Mouse (Mus musculus) limb, embryonic 15.5 days (tissue): ENCODE data around the gene Fbln2. TPM values are rescaled to one million over a fixed set of nuclear protein-coding genes. Genes with fewer than 3 reads are reported as not detected.

Source experiments
- ATAC-seq: fragments of 200-750 bp; cut with Nextera tagmentation; 2 replicates; pipeline ENCODE4 v1.8.0; 2017; ENCODE audit warnings: low read depth, moderate TSS enrichment; ENCODE audit not compliant: insufficient number of reproducible peaks, low FRiP score, low TSS enrichment
- H3K27ac ChIP-seq: fragments of 300-500 bp; sonication (generic); 2 replicates; pipeline ENCODE4 v1.5.1; 2015; ENCODE audit warnings: moderate library complexity, mild to moderate bottlenecking, inconsistent platforms
- H3K27me3 ChIP-seq: fragments of 300-500 bp; sonication (generic); 2 replicates; pipeline ENCODE4 v1.6.1; 2015; ENCODE audit warnings: inconsistent platforms
- H3K36me3 ChIP-seq: fragments of 300-500 bp; sonication (generic); 2 replicates; pipeline ENCODE4 v1.6.1; 2015; ENCODE audit warnings: inconsistent platforms
- H3K4me1 ChIP-seq: fragments of 300-500 bp; sonication (generic); 2 replicates; pipeline ENCODE4 v1.6.1; 2015; ENCODE audit warnings: inconsistent platforms
- H3K4me2 ChIP-seq: fragments of 300-500 bp; sonication (generic); 2 replicates; pipeline ENCODE4 v1.6.1; 2015; ENCODE audit warnings: mild to moderate bottlenecking, inconsistent platforms
- H3K4me3 ChIP-seq: fragments of 300-500 bp; sonication (generic); 2 replicates; pipeline ENCODE4 v1.5.1; 2015; ENCODE audit warnings: mild to moderate bottlenecking, inconsistent platforms
- H3K9ac ChIP-seq: fragments of 300-500 bp; sonication (generic); 2 replicates; pipeline ENCODE4 v1.6.1; 2015; ENCODE audit warnings: inconsistent platforms
- H3K9me3 ChIP-seq: fragments of 300-500 bp; sonication (generic); 2 replicates; pipeline ENCODE4 v1.6.1; 2016; ENCODE audit warnings: inconsistent platforms
- WGBS: fragments of 180-500 bp; shearing (Covaris S2); methylation state at CpG from one replicate; pipeline ENCODE4 v1.1.7; 2015; 5-methylcytosine and 5-hydroxymethylcytosine counted together
- polyA plus RNA-seq: library from polyadenylated mRNA; unstranded; fragments of >200 nt; fragmentation: Nextera tagmentation; extraction: Ambion mirVana; gene quantifications from 2 replicates; pipeline ENCODE4 v1.2.1, GENCODE M21; 2015

The Fbln2 gene
- polyA plus RNA-seq, 1 experiment from 2014 or later, result 297 TPM

DNA sequence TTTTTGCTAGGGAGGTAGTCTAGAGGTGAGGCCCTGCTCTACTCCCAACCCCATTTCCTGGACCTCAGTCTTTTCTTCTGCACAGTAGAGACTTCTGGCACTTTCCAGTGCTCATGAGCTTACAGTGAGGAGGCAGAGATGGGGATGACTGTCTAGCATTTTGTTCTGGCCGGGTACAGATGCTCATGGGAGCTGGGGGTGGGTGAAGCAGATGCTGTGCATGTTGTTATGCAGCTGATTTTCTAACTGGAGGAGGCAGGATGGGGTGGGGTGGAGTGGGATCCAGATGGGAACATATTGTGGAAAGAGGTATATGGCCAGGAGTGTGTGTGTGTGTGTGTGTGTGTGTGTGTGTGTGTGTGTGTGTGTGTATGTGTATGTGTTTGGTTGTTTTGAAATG is 3.2 kb downstream of the Fbln2 start:
- Histone ChIP-seq H3K4me2 (peak overlapping the region; percentile 67), H3K4me1 (peaks cover 89% of the 10 kb centered on the region), H3K9ac (no peak overlapping the region), H3K9me3 (no peaks in the 10 kb centered on the region), H3K27me3 (no peaks in the 10 kb centered on the region), H3K27ac (peak overlapping the region; percentile 17; the same call in 1 of the 2 replicates), H3K36me3 (peaks cover 11% of the 10 kb centered on the region; the same call in 1 of the 2 replicates), H3K4me3 (no peak overlapping the region)
- ATAC-seq, result no peak
- WGBS, result 36% methylated on average over 1 of the region's 1 CpGs

DNA sequence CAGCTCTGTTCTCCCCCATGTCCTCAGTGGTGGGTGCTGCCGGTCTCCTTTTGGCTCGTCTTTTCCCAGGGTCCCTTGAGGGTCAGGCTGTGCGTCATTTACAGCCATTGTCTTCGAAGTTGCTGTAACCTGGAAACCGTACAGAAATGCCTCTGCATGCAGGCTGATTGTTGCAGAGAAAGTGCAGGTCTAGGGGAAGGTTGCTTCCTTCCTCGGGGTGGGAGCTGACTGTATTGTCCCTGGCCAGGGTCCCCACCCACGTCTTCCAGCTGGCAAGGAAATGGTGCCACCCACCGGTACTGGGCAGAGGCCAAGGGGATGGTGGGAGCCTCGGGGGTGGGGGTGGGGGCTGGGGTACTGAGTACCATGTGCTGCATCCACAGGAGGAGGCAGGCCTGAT is 6.2 kb downstream of the Fbln2 start:
- peaks cover 11% of the 10 kb centered on the region; the same call in 1 of the 2 replicates for H3K36me3 ChIP-seq
- H3K9ac ChIP-seq, result no peak overlapping the region
- peaks cover 92% of the 10 kb centered on the region for H3K4me1 ChIP-seq
- H3K27me3 ChIP-seq, result no peaks in the 10 kb centered on the region
- no peak for ATAC-seq
- H3K27ac ChIP-seq, result no peak overlapping the region
- WGBS, result 69% methylated on average over 9 of the region's 9 CpGs
- H3K4me2 ChIP-seq, result no peak overlapping the region
- H3K4me3 ChIP-seq, result no peak overlapping the region
- H3K9me3 ChIP-seq, result no peaks in the 10 kb centered on the region

DNA sequence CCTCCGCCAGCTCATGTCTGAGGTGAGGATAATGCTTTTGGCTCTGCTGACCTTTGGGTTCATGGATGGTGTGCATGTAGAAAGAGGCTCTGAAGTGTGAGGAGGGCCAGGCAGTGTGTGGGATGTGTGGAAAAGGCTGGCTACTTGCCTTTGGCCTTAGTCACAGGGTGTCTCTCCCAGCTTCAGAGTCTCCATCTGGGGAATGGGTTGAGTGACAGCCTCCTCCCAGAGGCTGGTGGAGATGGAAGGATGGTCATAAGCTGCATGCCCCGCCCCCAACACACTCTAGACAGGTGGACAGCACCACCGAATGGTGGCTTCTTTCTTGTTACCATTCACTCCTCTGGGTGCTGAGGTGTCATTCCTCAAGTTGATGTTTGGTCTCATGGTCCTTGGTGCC is 6.6 kb downstream of the Fbln2 start:
- no peak overlapping the region for H3K27ac ChIP-seq
- no peaks in the 10 kb centered on the region for H3K27me3 ChIP-seq
- no peak overlapping the region for H3K9ac ChIP-seq
- no peak overlapping the region for H3K4me2 ChIP-seq
- H3K9me3 ChIP-seq, result no peaks in the 10 kb centered on the region
- H3K36me3 ChIP-seq, result peaks cover 11% of the 10 kb centered on the region; the same call in 1 of the 2 replicates
- 78% methylated on average over 3 of the region's 3 CpGs for WGBS
- peaks cover 91% of the 10 kb centered on the region for H3K4me1 ChIP-seq
- ATAC-seq, result no peak
- H3K4me3 ChIP-seq, result no peak overlapping the region

GRCm38 (mm10) chr6:91220062-91220461 is 7.8 kb downstream of the Fbln2 start:
- no peak overlapping the region for H3K4me2 ChIP-seq
- peak overlapping the region; percentile 69 for H3K27ac ChIP-seq
- peaks cover 82% of the 10 kb centered on the region for H3K4me1 ChIP-seq

DNA sequence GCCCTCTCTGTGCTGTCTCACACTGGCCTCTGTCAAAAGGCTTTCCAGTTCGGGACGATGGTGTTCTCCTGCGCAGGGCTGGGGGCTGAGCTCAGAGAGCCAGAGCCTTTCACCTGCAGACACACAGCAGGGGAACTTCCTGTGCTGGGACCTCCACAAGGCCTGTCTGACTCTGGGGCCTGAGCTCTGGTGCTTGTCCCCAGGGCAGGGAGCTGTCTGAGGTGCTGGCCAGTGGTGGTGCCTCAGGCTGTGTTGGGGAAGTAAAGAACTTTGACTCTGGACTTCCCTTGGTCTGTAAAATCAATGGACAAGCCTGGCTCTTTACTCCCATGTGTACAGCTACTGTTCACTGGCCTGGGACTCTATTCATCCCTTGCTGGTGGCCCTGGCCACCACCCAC is 8.8 kb downstream of the Fbln2 start:
- Histone ChIP-seq H3K4me3 (no peak overlapping the region), H3K27me3 (no peaks in the 10 kb centered on the region), H3K4me1 (peaks cover 76% of the 10 kb centered on the region), H3K9me3 (no peaks in the 10 kb centered on the region), H3K27ac (peak overlapping the region; percentile 69), H3K36me3 (peaks cover 7% of the 10 kb centered on the region; the same call in 1 of the 2 replicates), H3K9ac (no peak overlapping the region), H3K4me2 (no peak overlapping the region)
- 0 out of 2 replicates have a peak, but pooled peaks have one; percentile 7 for ATAC-seq
- 3% methylated on average over 3 of the region's 3 CpGs for WGBS

More at GRCm38 (mm10) chr6:91220062-91220461, 7.8 kb downstream of the Fbln2 start:
- Histone ChIP-seq H3K27me3 (no peaks in the 10 kb centered on the region), H3K9ac (no peak overlapping the region), H3K9me3 (no peaks in the 10 kb centered on the region), H3K36me3 (peaks cover 11% of the 10 kb centered on the region; the same call in 1 of the 2 replicates), H3K4me3 (no peak overlapping the region)
- no peak for ATAC-seq

- no peak overlapping the region for H3K27ac ChIP-seq
- 0 out of 2 replicates have a peak, but pooled peaks have one; percentile 31 for ATAC-seq
Measured at GRCm38 (mm10) chr6:91222694-91223346, 10.6 kb downstream of the Fbln2 start.

DNA sequence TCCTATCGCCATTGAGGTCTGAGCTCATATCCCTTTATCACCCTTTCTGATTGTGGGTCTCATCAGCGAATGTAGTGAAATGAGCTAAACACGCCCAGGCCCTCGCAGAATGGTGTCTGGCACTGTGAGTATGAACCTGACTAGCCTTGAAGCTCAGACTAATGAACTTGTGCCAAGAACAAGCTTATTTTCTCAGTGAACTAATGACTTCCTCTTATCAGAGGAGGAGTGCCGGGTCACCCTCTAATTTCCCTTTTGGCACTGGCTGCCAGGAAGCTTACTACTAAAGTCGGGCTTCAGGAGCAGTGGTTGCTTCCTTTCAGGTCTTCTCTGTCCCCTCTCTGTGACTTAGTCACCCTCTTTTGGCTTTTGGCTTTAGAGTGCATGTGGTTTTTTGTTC is 12.7 kb downstream of the Fbln2 start:
- Histone ChIP-seq H3K4me2 (no peak overlapping the region), H3K4me3 (no peak overlapping the region), H3K36me3 (peaks cover 2% of the 10 kb centered on the region; the same call in 1 of the 2 replicates), H3K4me1 (peaks cover 56% of the 10 kb centered on the region), H3K9me3 (no peaks in the 10 kb centered on the region), H3K27ac (no peak overlapping the region), H3K9ac (no peak overlapping the region), H3K27me3 (no peaks in the 10 kb centered on the region)
- 59% methylated on average over 6 of the region's 6 CpGs for WGBS
- ATAC-seq, result no peak

More at GRCm38 (mm10) chr6:91222694-91223346, 10.6 kb downstream of the Fbln2 start:
- Histone ChIP-seq H3K4me3 (no peak overlapping the region), H3K36me3 (no peaks in the 10 kb centered on the region; the same call in 1 of the 2 replicates), H3K9ac (no peak overlapping the region), H3K4me1 (peaks cover 61% of the 10 kb centered on the region), H3K4me2 (no peak overlapping the region), H3K27me3 (no peaks in the 10 kb centered on the region), H3K9me3 (no peaks in the 10 kb centered on the region)
- 67% methylated on average over 10 of the region's 10 CpGs for WGBS

- H3K9ac ChIP-seq, result no peak overlapping the region
- peaks cover 2% of the 10 kb centered on the region; the same call in 1 of the 2 replicates for H3K36me3 ChIP-seq
- peaks cover 56% of the 10 kb centered on the region for H3K4me1 ChIP-seq
- no peaks in the 10 kb centered on the region for H3K27me3 ChIP-seq
- 79% methylated on average over 4 of the region's 4 CpGs for WGBS
- no peak overlapping the region for H3K4me2 ChIP-seq
- no peaks in the 10 kb centered on the region for H3K9me3 ChIP-seq
- H3K27ac ChIP-seq, result no peak overlapping the region
- ATAC-seq, result no peak
- no peak overlapping the region for H3K4me3 ChIP-seq
Measured at GRCm38 (mm10) chr6:91225346-91225745, 13.1 kb downstream of the Fbln2 start.

DNA sequence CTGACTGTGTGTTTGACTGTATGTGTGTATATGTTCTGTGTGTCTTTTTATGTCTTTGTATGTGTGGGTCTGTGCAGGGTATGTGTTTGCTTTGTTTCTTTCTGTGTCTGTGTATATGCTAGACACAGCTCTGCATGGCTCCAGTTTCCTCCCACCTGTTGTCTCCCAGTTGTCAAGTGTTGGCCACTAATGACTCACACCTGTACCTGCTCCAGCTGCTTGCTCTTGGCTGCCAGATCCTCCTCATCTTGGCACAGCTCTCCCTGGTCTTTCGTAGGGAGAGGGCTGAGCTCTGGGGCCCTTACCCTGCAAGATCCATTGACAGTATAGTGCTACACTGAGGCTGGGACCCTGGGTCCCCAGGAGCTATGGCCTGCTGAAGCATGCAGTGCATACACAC is 13.8 kb downstream of the Fbln2 start:
- H3K4me2 ChIP-seq, result no peak overlapping the region
- ATAC-seq, result no peak
- H3K4me3 ChIP-seq, result no peak overlapping the region
- H3K9ac ChIP-seq, result no peak overlapping the region
- WGBS, result 28% methylated on average over 1 of the region's 1 CpGs
- H3K36me3 ChIP-seq, result peaks cover 2% of the 10 kb centered on the region; the same call in 1 of the 2 replicates
- peaks cover 53% of the 10 kb centered on the region for H3K4me1 ChIP-seq
- H3K9me3 ChIP-seq, result no peaks in the 10 kb centered on the region
- no peaks in the 10 kb centered on the region for H3K27me3 ChIP-seq
- H3K27ac ChIP-seq, result no peak overlapping the region

DNA sequence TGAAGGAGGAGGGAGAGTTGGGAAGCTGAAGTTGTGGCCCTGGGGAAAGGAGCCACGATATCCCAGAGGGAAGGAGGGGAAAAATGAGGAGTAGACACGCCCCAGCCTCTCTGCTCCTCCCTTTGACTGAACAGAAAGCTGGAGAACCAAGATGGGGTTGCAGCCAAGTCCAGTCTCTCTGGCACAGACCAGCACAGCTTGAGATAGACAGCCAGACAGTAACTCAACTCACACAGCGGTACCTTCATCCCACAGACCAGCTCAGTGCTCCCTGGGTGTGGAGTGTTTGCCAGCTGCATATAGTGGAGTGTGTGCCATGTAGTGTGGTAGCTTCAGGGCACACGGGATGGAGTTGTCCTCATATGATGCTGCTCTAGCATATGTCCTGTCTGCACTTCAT is 16.7 kb downstream of the Fbln2 start:
- Histone ChIP-seq H3K4me3 (no peak overlapping the region), H3K36me3 (peaks cover 11% of the 10 kb centered on the region), H3K9ac (no peak overlapping the region), H3K27ac (no peak overlapping the region; the same call in 1 of the 2 replicates), H3K4me1 (peaks cover 44% of the 10 kb centered on the region), H3K9me3 (no peaks in the 10 kb centered on the region), H3K4me2 (no peak overlapping the region), H3K27me3 (no peaks in the 10 kb centered on the region)
- WGBS, result 64% methylated on average over 4 of the region's 4 CpGs
- no peak for ATAC-seq

- ATAC-seq, result no peak
- peaks cover 62% of the 10 kb centered on the region for H3K4me1 ChIP-seq
- H3K27me3 ChIP-seq, result no peaks in the 10 kb centered on the region
- 92% methylated on average over 5 of the region's 5 CpGs for WGBS
- H3K27ac ChIP-seq, result no peak overlapping the region
- no peak overlapping the region for H3K4me2 ChIP-seq
- H3K4me3 ChIP-seq, result no peak overlapping the region
- no peaks in the 10 kb centered on the region for H3K9me3 ChIP-seq
- H3K36me3 ChIP-seq, result peaks cover 13% of the 10 kb centered on the region
- H3K9ac ChIP-seq, result no peak overlapping the region
Measured at GRCm38 (mm10) chr6:91231000-91231399, 18.7 kb downstream of the Fbln2 start.

- Histone ChIP-seq H3K4me3 (no peak overlapping the region), H3K4me1 (peaks cover 65% of the 10 kb centered on the region), H3K9ac (no peak overlapping the region), H3K4me2 (no peak overlapping the region), H3K9me3 (no peaks in the 10 kb centered on the region), H3K36me3 (peaks cover 13% of the 10 kb centered on the region), H3K27me3 (no peaks in the 10 kb centered on the region), H3K27ac (no peak overlapping the region)
- 76% methylated on average over 4 of the region's 4 CpGs for WGBS
- no peak for ATAC-seq
Measured at GRCm38 (mm10) chr6:91231523-91231922, 19.3 kb downstream of the Fbln2 start.
